Mouse (Mus musculus): ENCODE measurements around the gene Tmem229b.

DNA sequence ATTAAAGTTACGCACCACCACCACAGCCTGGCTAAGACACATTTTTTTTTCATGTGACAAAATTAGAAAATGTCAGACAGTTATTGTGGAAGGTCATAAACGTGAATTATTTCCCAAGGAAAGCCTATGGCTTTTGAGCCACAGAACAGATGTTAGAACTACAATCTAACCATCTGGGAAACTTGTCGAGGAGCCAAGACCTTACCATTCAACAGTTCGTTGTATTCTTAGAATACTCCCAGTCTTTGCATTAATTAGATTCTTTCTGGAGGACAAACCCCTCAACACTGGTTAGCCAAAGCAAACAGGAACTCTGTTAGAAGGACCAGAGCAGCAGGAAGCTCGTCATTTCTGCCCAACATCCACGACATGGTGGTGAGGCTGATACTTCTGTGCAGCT lies 38.7 kb upstream of the Tmem229b start:
- TF ChIP-seq CTCF (IDR thresholded peaks at IDR 0.05; ENCODE audit: low read depth, low read length), result no peak
- no peak for TF ChIP-seq EP300 (IDR thresholded peaks at IDR 0.05; ENCODE audit: insufficient read depth, low read depth, low read length)
- TF ChIP-seq POLR2A (IDR thresholded peaks at IDR 0.05; ENCODE audit: insufficient read depth, low read length), result no peak

Data from ES-Bruce4 (cell line).